Mouse (Mus musculus) left cerebral cortex, postnatal 36 days (tissue): ENCODE results near the gene Ecel1. TPM values are rescaled to one million over a fixed set of nuclear protein-coding genes. Genes with fewer than 3 reads are reported as not detected.
A peak's percentile ranks its signal among the peaks of the same experiment; 100 is the strongest.

Experiments
- DNase-seq, 2 experiments: peaks; one replicate each; pipeline ENCODE4 v3.0.0; 2021 to 2022; ENCODE audit warnings: low spot score in 2 of 2, mixed read lengths in 1 of 2
- intact Hi-C: fragments of 180-260 bp; cut with DNase I; formaldehyde crosslinking; loops from one replicate; pipeline ENCODE4 v1.15.1; 2025
- total RNA-seq, 2 experiments: library from RNA; stranded (reverse); gene quantifications; 2 replicates each; pipeline ENCODE4 v1.2.3; 2021

Gene Ecel1
- 10 to 100 TPM in 1 of 2 experiments, 1 to 10 TPM in 1; 5.8 to 12.6 TPM for total RNA-seq

- intact Hi-C loops: no loop called here
- no peak for DNase-seq
These were observed at the start of gene Ecel1 for GRCm38 (mm10) chr1:87156199-87156587. Gene Ecel1 (minus strand): TSS chr1:87156521.

- DNase-seq: no peak
- intact Hi-C loops: no loop called here
These were observed 49.2 kb upstream of the Ecel1 start for GRCm38 (mm10) chr1:87205502-87205901.

GRCm38 (mm10) chr1:87205038-87205437, 48.7 kb upstream of the Ecel1 start:
- DNase-seq: no peak
- intact Hi-C loops: no loop called here

GRCm38 (mm10) chr1:87204465-87204864, 48.1 kb upstream of the Ecel1 start, which contains the start of gene Chrng:
Gene Chrng (plus strand): TSS chr1:87204657.
- DNase-seq: no peak
- intact Hi-C loops: no loop called here

GRCm38 (mm10) chr1:87203779-87204178, 47.5 kb upstream of the Ecel1 start:
- DNase-seq: no peak
- intact Hi-C loops: no loop called here

GRCm38 (mm10) chr1:87201848-87202247, 45.5 kb upstream of the Ecel1 start:
- intact Hi-C loops: no loop called here
- no peak for DNase-seq

GRCm38 (mm10) chr1:87200811-87201210, 44.5 kb upstream of the Ecel1 start:
- no peak for DNase-seq
- intact Hi-C loops: no loop called here

GRCm38 (mm10) chr1:87198119-87199065, 42.1 kb upstream of the Ecel1 start:
- no peak for DNase-seq
- intact Hi-C loops: no loop called here

- DNase-seq: no peak
- intact Hi-C loops: no loop called here
These were observed 41.0 kb upstream of the Ecel1 start for GRCm38 (mm10) chr1:87197296-87197695.

GRCm38 (mm10) chr1:87190429-87190828, 34.1 kb upstream of the Ecel1 start, which contains the start of gene Chrnd:
Gene Chrnd (plus strand): TSS chr1:87190607.
- intact Hi-C loops: no loop called here
- DNase-seq: no peak

GRCm38 (mm10) chr1:87187037-87187355, 30.7 kb upstream of the Ecel1 start:
- intact Hi-C loops: loop anchor here (5.0 kb wide), 5 partner anchors 90 to 575 kb away; no protein-coding TSS in a partner anchor
- DNase-seq: peak; percentile 57 to 68

GRCm38 (mm10) chr1:87186261-87187036, 30.1 kb upstream of the Ecel1 start:
- DNase-seq: peak in 1 of 2 experiments; percentile 19
- intact Hi-C loops: loop anchor here (5.0 kb wide), 5 partner anchors 89 to 574 kb away; no protein-coding TSS in a partner anchor

GRCm38 (mm10) chr1:87185526-87185925, 29.2 kb upstream of the Ecel1 start:
- DNase-seq: no peak
- intact Hi-C loops: loop anchor here (5.0 kb wide), 5 partner anchors 88 to 573 kb away; no protein-coding TSS in a partner anchor

- DNase-seq: peak; percentile 64 to 65
- intact Hi-C loops: loop anchor here (5.0 kb wide), 5 partner anchors 87 to 572 kb away; no protein-coding TSS in a partner anchor
These were observed 28.4 kb upstream of the Ecel1 start for GRCm38 (mm10) chr1:87184751-87185139.

- no peak for DNase-seq
- intact Hi-C loops: no loop called here
These were observed 27.9 kb upstream of the Ecel1 start for GRCm38 (mm10) chr1:87183998-87184750.

GRCm38 (mm10) chr1:87183013-87183412, 26.7 kb upstream of the Ecel1 start, which contains the start of gene Prss56:
Gene Prss56 (plus strand): TSS chr1:87183313.
- DNase-seq: no peak
- intact Hi-C loops: no loop called here

- no peak for DNase-seq
- intact Hi-C loops: no loop called here
These were observed 24.6 kb upstream of the Ecel1 start for GRCm38 (mm10) chr1:87180896-87181295.

- peak; percentile 21 to 28 for DNase-seq
- intact Hi-C loops: no loop called here
These were observed 19.6 kb upstream of the Ecel1 start for GRCm38 (mm10) chr1:87175852-87176292.
